Mouse (Mus musculus) lung, embryonic 16.5 days (tissue): ENCODE measurements around the gene Ybx2. TPM values are rescaled to one million over a fixed set of nuclear protein-coding genes. Genes with fewer than 3 reads are reported as not detected.
"Not testable (repeated sequence)": the region's sequence is repeated elsewhere in the genome, so short reads cannot be mapped to it uniquely, and the experiment has no call there.

Experiments used
- ATAC-seq: fragments of 200-750 bp; cut with Nextera tagmentation; 2 replicates; pipeline ENCODE4 v1.8.0; 2017; ENCODE audit warnings: low read depth, mild to moderate bottlenecking, moderate library complexity
- H3K27ac ChIP-seq: fragments of 300-500 bp; sonication (generic); 2 replicates; pipeline ENCODE4 v1.5.1; 2014; ENCODE audit warnings: mild to moderate bottlenecking, control low read depth, low read length
- H3K27me3 ChIP-seq: fragments of 300-500 bp; sonication (generic); 2 replicates; pipeline ENCODE4 v1.6.1; 2014; ENCODE audit warnings: low read depth, low read length, mixed read lengths; ENCODE audit not compliant: control insufficient read depth, insufficient read depth
- H3K36me3 ChIP-seq: fragments of 300-500 bp; sonication (generic); 2 replicates; pipeline ENCODE4 v1.6.1; 2014; ENCODE audit warnings: low read length; ENCODE audit not compliant: control insufficient read depth, insufficient read depth
- H3K4me1 ChIP-seq: fragments of 300-500 bp; sonication (generic); replicated peaks from 2 replicates; pipeline ENCODE4 v1.6.1; 2014; ENCODE audit warnings: low read length, mixed read lengths; ENCODE audit not compliant: control insufficient read depth, insufficient read depth
- H3K4me2 ChIP-seq: fragments of 300-500 bp; sonication (generic); 2 replicates; pipeline ENCODE4 v1.6.1; 2014; ENCODE audit warnings: low read depth, low read length, control low read depth
- H3K4me3 ChIP-seq: fragments of 300-500 bp; sonication (generic); 2 replicates; pipeline ENCODE4 v1.5.1; 2014; ENCODE audit warnings: mild to moderate bottlenecking, low read length, control low read depth
- H3K9ac ChIP-seq: fragments of 300-500 bp; sonication (generic); 2 replicates; pipeline ENCODE4 v1.6.1; 2014; ENCODE audit warnings: low read length, control low read depth
- H3K9me3 ChIP-seq: fragments of 300-500 bp; sonication (generic); 2 replicates; pipeline ENCODE4 v1.6.1; 2016; ENCODE audit warnings: low read length; ENCODE audit not compliant: control insufficient read depth
- WGBS: fragments of 180-500 bp; shearing (Covaris S2); extraction: QIAGEN DNeasy Blood & Tissue Kit; methylation state at CpG from one replicate; pipeline ENCODE4 v1.1.7; 2014; 5-methylcytosine and 5-hydroxymethylcytosine counted together
- polyA plus RNA-seq: library from polyadenylated mRNA; unstranded; fragments of >200 nt; fragmentation: Nextera tagmentation; extraction: Ambion mirVana; gene quantifications from 2 replicates; pipeline ENCODE4 v1.2.1, GENCODE M21; 2015

Ybx2 gene
- polyA plus RNA-seq, 1 experiment from 2014 or later, result 2.7 TPM

- ATAC-seq, result peak; percentile 96
- peaks cover 19% of the 10 kb centered on the region for H3K4me1 ChIP-seq
- 0 out of 2 replicates have a peak, but pooled peaks cover 2% of the 10 kb centered on the region for H3K36me3 ChIP-seq
- peak within 1 kb of the TSS; percentile 66 for H3K9ac ChIP-seq
- H3K27ac ChIP-seq, result peak within 1 kb of the TSS; percentile 87
- H3K27me3 ChIP-seq, result no peaks in the 10 kb centered on the region
- H3K4me3 ChIP-seq, result peak within 1 kb of the TSS; percentile 61
- H3K9me3 ChIP-seq, result no peaks in the 10 kb centered on the region
- WGBS, result under 1% methylated on average over 34 of the region's 34 CpGs
- peak within 1 kb of the TSS; percentile 80 for H3K4me2 ChIP-seq
Observed at GRCm38 (mm10) chr11:69948066-69948762, 12.6 kb downstream of the Ybx2 start, which contains the start of gene Slc2a4. Gene Slc2a4 (minus strand): TSS chr11:69948188.

DNA sequence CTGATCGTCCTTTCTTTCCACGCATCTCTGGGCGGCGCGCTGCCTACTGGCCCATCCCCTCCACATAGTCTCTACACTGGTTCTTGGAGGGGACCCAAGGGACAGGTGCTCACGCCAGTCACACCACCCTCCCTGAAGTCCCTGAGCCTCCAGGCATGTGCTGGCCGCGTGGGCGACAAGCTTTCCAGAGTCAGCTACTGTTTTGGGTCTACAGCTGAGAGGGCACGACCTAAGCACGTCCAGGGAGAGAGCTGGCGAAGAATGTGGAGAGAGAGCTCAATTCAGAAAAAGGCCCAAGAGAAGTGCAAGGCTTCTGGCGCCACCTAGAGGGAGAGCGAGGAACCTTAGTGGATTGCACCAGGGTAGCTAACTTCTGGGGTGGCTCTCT, 13.2 kb downstream of the Ybx2 start:
- Histone ChIP-seq H3K27me3 (no peaks in the 10 kb centered on the region), H3K36me3 (0 out of 2 replicates have a peak, but pooled peaks cover 2% of the 10 kb centered on the region), H3K4me1 (peaks cover 19% of the 10 kb centered on the region), H3K9me3 (no peaks in the 10 kb centered on the region), H3K4me2 (peak overlapping the region; percentile 80), H3K4me3 (peak overlapping the region; percentile 61), H3K27ac (peak overlapping the region; percentile 83), H3K9ac (peak overlapping the region; percentile 66)
- ATAC-seq, result peak; percentile 63
- WGBS, result under 1% methylated on average over 14 of the region's 14 CpGs

DNA sequence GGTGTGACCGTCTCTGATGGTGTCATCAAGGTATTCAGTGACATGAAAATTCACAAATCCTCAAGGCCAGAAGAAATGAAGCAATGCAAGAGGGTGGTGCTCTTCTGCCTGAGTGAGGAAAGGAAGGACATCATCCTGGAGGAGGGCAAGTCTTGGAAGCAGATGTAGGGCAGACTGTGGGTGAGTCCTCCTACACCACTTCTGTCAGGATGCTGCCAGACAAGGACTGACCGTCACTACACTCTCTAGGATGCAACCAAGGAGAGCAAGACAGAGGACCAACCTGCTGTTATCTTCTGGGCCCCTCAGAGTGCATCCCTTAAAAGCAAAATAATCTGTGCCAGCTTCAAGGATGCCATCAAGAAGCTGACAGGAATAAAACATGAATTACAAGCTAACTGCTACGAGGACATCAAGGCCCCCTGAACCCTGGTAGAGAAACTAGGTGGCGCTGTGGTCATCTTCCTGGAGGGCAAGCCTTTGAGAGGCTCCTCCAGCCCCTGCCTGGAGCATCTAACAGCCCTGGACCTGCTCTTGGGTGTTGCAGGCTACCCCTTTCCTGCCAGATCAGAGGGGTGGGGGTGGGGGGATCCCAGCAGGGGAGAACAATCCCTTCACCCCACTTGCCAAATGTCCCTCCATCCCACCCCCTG, 15.3 kb downstream of the Ybx2 start:
- H3K36me3 ChIP-seq, result no peaks in the 10 kb centered on the region
- H3K27ac ChIP-seq, result no peak overlapping the region
- no peak for ATAC-seq
- H3K9me3 ChIP-seq, result no peaks in the 10 kb centered on the region
- H3K4me3 ChIP-seq, result no peak overlapping the region
- no peak overlapping the region for H3K9ac ChIP-seq
- no peak overlapping the region for H3K4me2 ChIP-seq
- H3K4me1 ChIP-seq, result peaks cover 19% of the 10 kb centered on the region
- no peaks in the 10 kb centered on the region for H3K27me3 ChIP-seq
- WGBS, result 39% methylated on average over 4 of the region's 4 CpGs

DNA sequence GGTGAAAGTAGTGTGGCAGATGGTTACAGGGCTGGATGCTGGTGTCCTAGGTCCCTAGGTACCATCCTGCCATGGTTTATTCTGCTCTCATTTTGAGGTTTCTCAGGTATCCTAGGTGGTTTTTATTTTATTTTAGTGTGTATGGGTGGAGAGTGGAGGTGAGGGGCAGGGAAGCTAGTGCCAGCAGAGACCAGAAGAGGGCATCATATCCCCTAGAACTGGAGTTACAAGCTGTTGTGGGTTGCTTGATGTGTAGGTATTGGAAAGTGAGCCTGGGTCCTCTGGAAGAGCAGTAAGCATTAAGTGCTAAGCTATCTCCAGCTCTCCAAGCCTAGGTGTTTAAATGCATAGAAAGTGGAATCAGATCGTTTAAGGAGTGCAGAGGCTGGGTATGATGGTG, 16.7 kb downstream of the Ybx2 start:
- H3K27ac ChIP-seq, result no peak overlapping the region
- peaks cover 16% of the 10 kb centered on the region for H3K4me1 ChIP-seq
- 36% methylated on average over 1 of the region's 1 CpGs for WGBS
- no peak for ATAC-seq
- H3K36me3 ChIP-seq, result no peaks in the 10 kb centered on the region
- H3K9ac ChIP-seq, result no peak overlapping the region
- no peak overlapping the region for H3K4me3 ChIP-seq
- no peak overlapping the region for H3K4me2 ChIP-seq
- H3K27me3 ChIP-seq, result no peaks in the 10 kb centered on the region
- no peaks in the 10 kb centered on the region for H3K9me3 ChIP-seq

DNA sequence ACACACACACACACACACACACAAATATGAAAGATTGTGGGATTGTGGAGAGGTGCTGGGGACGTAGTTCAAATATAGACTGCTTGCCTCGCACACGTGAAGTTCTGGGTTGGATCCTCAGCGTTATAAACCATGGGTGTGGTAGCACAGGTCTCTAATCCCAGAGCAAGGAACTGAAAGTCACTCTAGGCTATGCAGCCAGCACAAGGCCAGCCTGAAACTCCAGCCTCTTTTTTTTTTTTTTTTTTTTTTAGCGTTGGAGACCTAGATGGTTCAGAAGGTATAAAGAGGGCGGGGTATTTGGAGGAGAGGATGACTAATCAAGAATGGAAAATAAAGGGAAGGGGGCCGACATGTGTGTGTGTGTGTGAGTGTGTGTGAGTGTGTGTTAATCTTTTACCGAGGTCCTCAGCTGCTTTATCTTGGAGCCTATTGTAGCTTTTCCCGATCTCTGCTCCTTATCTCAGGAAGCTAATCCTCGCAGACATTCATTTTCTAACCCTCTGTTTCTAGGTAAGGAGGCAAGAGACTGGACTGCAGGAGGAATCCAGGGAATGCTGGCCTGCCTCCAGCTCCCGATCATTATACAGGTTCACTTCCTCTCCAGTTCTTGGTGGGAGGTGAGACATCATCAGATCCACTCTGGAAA, 17.8 kb downstream of the Ybx2 start:
- H3K4me3 ChIP-seq, result no peak overlapping the region
- H3K27me3 ChIP-seq, result no peaks in the 10 kb centered on the region
- no peak overlapping the region for H3K4me2 ChIP-seq
- 0 out of 2 replicates have a peak overlapping the region, but pooled peaks have one; percentile 8 for H3K9ac ChIP-seq
- no peak overlapping the region for H3K27ac ChIP-seq
- H3K36me3 ChIP-seq, result no peaks in the 10 kb centered on the region
- WGBS, result 31% methylated on average over 11 of the region's 11 CpGs
- H3K4me1 ChIP-seq, result peaks cover 6% of the 10 kb centered on the region
- H3K9me3 ChIP-seq, result no peaks in the 10 kb centered on the region
- ATAC-seq, result no peak

- H3K9me3 ChIP-seq, H3K4me2 ChIP-seq, H3K27ac ChIP-seq, H3K36me3 ChIP-seq, H3K27me3 ChIP-seq, H3K4me1 ChIP-seq, H3K4me3 ChIP-seq, H3K9ac ChIP-seq, ATAC-seq: not testable (repeated sequence)
- 68% methylated on average over 4 of the region's 4 CpGs for WGBS
Observed at GRCm38 (mm10) chr11:69955618-69956017, 20.0 kb downstream of the Ybx2 start.

DNA sequence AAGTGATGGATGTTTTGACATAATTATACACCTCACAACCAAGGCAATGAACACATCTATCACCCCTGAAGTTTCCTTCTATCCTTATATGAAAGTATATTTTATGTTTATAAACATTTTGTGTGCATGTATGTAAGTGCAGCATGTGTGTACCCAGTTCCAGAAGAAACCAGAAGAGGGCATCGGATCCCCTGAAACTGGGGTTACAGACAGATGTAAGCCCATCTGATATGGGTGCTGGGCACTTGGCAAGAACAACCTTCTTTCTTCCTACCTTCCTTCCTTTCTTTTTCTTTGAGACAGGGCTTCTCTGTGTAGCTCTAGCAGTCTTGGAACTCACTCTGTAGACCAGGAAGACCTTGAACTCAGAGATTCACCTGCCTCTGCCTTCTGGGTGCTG, 20.6 kb downstream of the Ybx2 start:
- Histone ChIP-seq H3K4me3 (no peak overlapping the region), H3K27me3 (no peaks in the 10 kb centered on the region), H3K27ac (no peak overlapping the region), H3K9ac (no peak overlapping the region), H3K36me3 (no peaks in the 10 kb centered on the region), H3K9me3 (no peaks in the 10 kb centered on the region), H3K4me1 (no peaks in the 10 kb centered on the region), H3K4me2 (no peak overlapping the region)
- ATAC-seq, result no peak
- WGBS, result 76% methylated on average over 1 of the region's 1 CpGs

- H3K4me1 ChIP-seq, result no peaks in the 10 kb centered on the region
- H3K4me3 ChIP-seq, result no peak overlapping the region
- no peak overlapping the region for H3K9ac ChIP-seq
- WGBS, result 40% methylated on average over 5 of the region's 5 CpGs
- H3K4me2 ChIP-seq, result no peak overlapping the region
- H3K27ac ChIP-seq, result no peak overlapping the region
- no peaks in the 10 kb centered on the region for H3K9me3 ChIP-seq
- peaks cover 21% of the 10 kb centered on the region for H3K27me3 ChIP-seq
- no peak for ATAC-seq
- no peaks in the 10 kb centered on the region for H3K36me3 ChIP-seq
Observed at GRCm38 (mm10) chr11:69960616-69961015, 25.0 kb downstream of the Ybx2 start.

- peaks cover 33% of the 10 kb centered on the region for H3K27me3 ChIP-seq
- H3K4me3 ChIP-seq, result no peak overlapping the region
- no peak overlapping the region for H3K9ac ChIP-seq
- WGBS, result 30% methylated on average over 5 of the region's 5 CpGs
- peaks cover 6% of the 10 kb centered on the region for H3K4me1 ChIP-seq
- H3K9me3 ChIP-seq, result no peaks in the 10 kb centered on the region
- no peak overlapping the region for H3K4me2 ChIP-seq
- no peak for ATAC-seq
- H3K27ac ChIP-seq, result no peak overlapping the region
- no peaks in the 10 kb centered on the region for H3K36me3 ChIP-seq
Observed at GRCm38 (mm10) chr11:69961841-69962240, 26.2 kb downstream of the Ybx2 start.
